In the genomic region with DNA sequence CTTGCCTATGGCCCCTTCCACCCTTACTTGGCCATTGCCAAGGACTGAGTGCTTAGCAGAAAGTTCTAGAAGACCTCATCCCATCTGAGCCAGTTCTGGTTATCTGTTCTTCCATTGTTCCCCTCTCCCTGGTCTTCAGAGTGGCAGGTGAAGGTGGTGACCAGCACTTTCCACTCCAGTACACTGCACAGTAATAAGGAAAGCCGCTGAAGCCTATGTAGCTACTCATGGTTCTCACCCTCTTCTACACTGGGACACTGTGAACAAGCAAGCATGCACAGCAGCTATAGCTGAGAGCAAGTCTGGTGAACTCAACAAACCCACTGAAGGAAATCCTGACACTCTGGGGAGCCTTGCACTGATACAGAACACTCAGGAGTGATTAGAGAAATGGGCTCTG, we compare ENCODE assay signal across 17 mouse cellular contexts.
"Had no signal": no experiment of that assay in that cellular context is flagged by ENCODE, and none has a peak within 500 bp of the region (broad histone marks: within the 10 kb centered on the region; RNA-seq: fewer than 3 reads in every experiment).

No protein-coding gene starts in this region.

- H3K4me3 ChIP-seq: lung, embryonic 15.5 days; megakaryocyte, embryonic 14.5 days; midbrain, embryonic 12.5 days; neural tube, embryonic 12.5 days; stomach, embryonic 15.5 days had no signal

- H3K4me2 ChIP-seq: lung, embryonic 15.5 days; midbrain, embryonic 12.5 days; neural tube, embryonic 12.5 days; stomach, embryonic 15.5 days had no signal

- H3K27me3 ChIP-seq: lung, embryonic 15.5 days; megakaryocyte, embryonic 14.5 days; midbrain, embryonic 12.5 days; neural tube, embryonic 12.5 days; stomach, embryonic 15.5 days had no signal

- H3K9me3 ChIP-seq: lung, embryonic 15.5 days; midbrain, embryonic 12.5 days; neural tube, embryonic 12.5 days; stomach, embryonic 15.5 days had no signal

- H3K4me1 ChIP-seq: lung, embryonic 15.5 days; megakaryocyte, embryonic 14.5 days; midbrain, embryonic 12.5 days; neural tube, embryonic 12.5 days; stomach, embryonic 15.5 days had no signal

- H3K9ac ChIP-seq: liver, postnatal 0 days; lung, embryonic 15.5 days; midbrain, embryonic 12.5 days; neural tube, embryonic 12.5 days; stomach, embryonic 15.5 days had no signal

- ATAC-seq: liver, postnatal 0 days; lung, postnatal 0 days had no signal

- H3K27ac ChIP-seq: lung, embryonic 15.5 days; macrophage; midbrain, embryonic 12.5 days; neural tube, embryonic 12.5 days; stomach, embryonic 15.5 days; stomach, postnatal 0 days had no signal

- H3K36me3 ChIP-seq: lung, embryonic 15.5 days; midbrain, embryonic 12.5 days; neural tube, embryonic 12.5 days; stomach, embryonic 15.5 days had no signal

- DNase-seq: liver, postnatal 0 days; lung, adult 2 months; lung, postnatal 14 days; lung, postnatal 36 days; midbrain, embryonic 14.5 days; right cerebral cortex, postnatal 14 days; thymus, adult 2 months; thymus, postnatal 25 days; thymus, postnatal 4 days had no signal
